9 mouse cellular contexts compared by ENCODE assay signal in the genomic region with DNA sequence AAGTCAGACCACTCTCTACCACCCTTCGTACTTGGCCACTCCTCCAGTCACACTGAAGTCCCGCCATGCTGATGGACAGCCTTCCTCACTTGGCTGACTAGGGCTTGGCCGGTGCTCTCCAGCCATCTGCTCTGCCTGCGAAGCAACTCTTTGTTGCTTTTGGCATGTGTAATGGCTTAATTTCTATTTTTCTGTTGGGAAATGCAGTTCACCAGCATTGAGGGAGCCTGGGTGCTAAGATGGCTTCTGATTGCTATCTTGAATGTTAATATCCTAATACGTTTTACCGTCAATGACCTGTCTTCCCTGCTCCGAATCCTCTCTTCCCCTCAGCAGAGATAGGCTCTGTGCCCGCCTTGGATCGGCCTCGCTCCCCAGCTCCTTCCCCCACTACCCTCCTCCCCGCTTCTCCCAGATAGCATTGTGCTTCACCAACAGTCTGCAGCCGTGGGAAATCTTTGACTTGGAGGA.
DNase-seq lines count a peak whose midpoint lies in the region; ATAC-seq and TF ChIP-seq lines count a peak whose summit lies in the region.
"Had no signal": no experiment of that assay in that cellular context is flagged by ENCODE, and none has a peak within 500 bp of the region (broad histone marks: within the 10 kb centered on the region; RNA-seq: fewer than 3 reads in every experiment).

No protein-coding gene starts in this region.

- H3K9ac ChIP-seq in hindbrain, embryonic 16.5 days (ENCODE audit: low read depth, low read length) = no peak overlapping the region
- H3K9ac ChIP-seq: midbrain, embryonic 12.5 days had no signal

- peak; percentile 62 for ATAC-seq in hindbrain, embryonic 16.5 days

- 63% methylated on average over 12 of the region's 12 CpGs for WGBS in kidney, adult 2 months
- WGBS in hindbrain, embryonic 16.5 days = 34% methylated on average over 12 of the region's 12 CpGs

- 0 out of 2 replicates have a peak overlapping the region, but pooled peaks have one; percentile 35 for H3K27ac ChIP-seq in kidney, adult 2 months (ENCODE audit: insufficient read depth, low read depth, low read length)
- 0 out of 2 replicates have a peak overlapping the region, but pooled peaks have one; percentile 20 for H3K27ac ChIP-seq in embryonic fibroblast, embryonic 13.5 days (ENCODE audit: insufficient read depth, low read length)
- peak overlapping the region; percentile 42 for H3K27ac ChIP-seq in hindbrain, embryonic 16.5 days (ENCODE audit: low read depth, low read length)
- H3K27ac ChIP-seq: midbrain, embryonic 12.5 days had no signal

- peaks cover 8% of the 10 kb centered on the region; the same call in 1 of the 2 replicates for H3K4me1 ChIP-seq in kidney, adult 2 months (ENCODE audit: control insufficient read depth, insufficient read depth, low read length)
- H3K4me1 ChIP-seq in embryonic fibroblast, embryonic 13.5 days (ENCODE audit: control insufficient read depth, insufficient read depth, low read length) = peaks cover 3% of the 10 kb centered on the region; the same call in 1 of the 2 replicates
- H3K4me1 ChIP-seq in hindbrain, embryonic 16.5 days (ENCODE audit: control insufficient read depth, insufficient read depth, low read depth, low read length) = peaks cover 13% of the 10 kb centered on the region
- H3K4me1 ChIP-seq: midbrain, embryonic 12.5 days had no signal

- peak overlapping the region; percentile 27 for H3K4me2 ChIP-seq in hindbrain, embryonic 16.5 days (ENCODE audit: low read length)
- H3K4me2 ChIP-seq: midbrain, embryonic 12.5 days had no signal

- TF ChIP-seq POLR2A in kidney, adult 2 months (IDR thresholded peaks at IDR 0.05; ENCODE audit: low read depth, low read length) = no peak
- no peak for TF ChIP-seq POLR2A in embryonic fibroblast, embryonic 13.5 days (IDR thresholded peaks at IDR 0.05; ENCODE audit: low read depth, low read length)

- H3K27me3 ChIP-seq in kidney, adult 2 months (replicated peaks; ENCODE audit: control insufficient read depth, insufficient read depth, low read length) = no peaks in the 10 kb centered on the region
- H3K27me3 ChIP-seq in hindbrain, embryonic 16.5 days (replicated peaks; ENCODE audit: control insufficient read depth, insufficient read depth, low read length) = no peaks in the 10 kb centered on the region
- H3K27me3 ChIP-seq: midbrain, embryonic 12.5 days had no signal

- no peaks in the 10 kb centered on the region for H3K9me3 ChIP-seq in hindbrain, embryonic 16.5 days (ENCODE audit: control insufficient read depth, low read length)
- H3K9me3 ChIP-seq: midbrain, embryonic 12.5 days had no signal

- no peak overlapping the region for H3K4me3 ChIP-seq in kidney, adult 2 months (ENCODE audit: insufficient read depth, low read depth, low read length)
- H3K4me3 ChIP-seq in embryonic fibroblast, embryonic 13.5 days (ENCODE audit: insufficient read depth, low read length) = no peak overlapping the region
- no peak overlapping the region for H3K4me3 ChIP-seq in hindbrain, embryonic 16.5 days (ENCODE audit: low read length)
- H3K4me3 ChIP-seq: midbrain, embryonic 12.5 days had no signal

- DNase-seq in kidney, adult 2 months = no peak
- no peak for DNase-seq in kidney, adult 18-20 months
- DNase-seq in Muller cell, postnatal 12 days (ENCODE audit: inconsistent ontology term) = peak; percentile 56
- DNase-seq in urinary bladder, postnatal 25 days (ENCODE audit: low spot score) = no peak
- DNase-seq in thymus, postnatal 10 days (ENCODE audit: low spot score in 2 of 2) = no peak
- no peak for DNase-seq in urinary bladder, postnatal 36 days (ENCODE audit: low spot score in 2 of 2)

- no peak for TF ChIP-seq CTCF in kidney, adult 2 months (conservative IDR thresholded peaks at IDR 0.05; ENCODE audit: insufficient read depth, insufficient read length, low read depth, low read length)
- no peak for TF ChIP-seq CTCF in embryonic fibroblast, embryonic 13.5 days (IDR thresholded peaks at IDR 0.05; ENCODE audit: borderline replicate concordance, insufficient read depth, low read length)

- H3K36me3 ChIP-seq in kidney, adult 2 months (ENCODE audit: control insufficient read depth, insufficient read depth, low read length) = no peaks in the 10 kb centered on the region
- no peaks in the 10 kb centered on the region for H3K36me3 ChIP-seq in hindbrain, embryonic 16.5 days (ENCODE audit: control insufficient read depth, insufficient read depth, low read length)
- H3K36me3 ChIP-seq: midbrain, embryonic 12.5 days had no signal
